Mouse (Mus musculus) kidney, postnatal 0 days (tissue): Measurements from ENCODE around the gene Pidd1. TPM values are rescaled to one million over a fixed set of nuclear protein-coding genes. Genes with fewer than 3 reads are reported as not detected.
A peak's percentile ranks its signal among the peaks of the same experiment; 100 is the strongest.

Source experiments
- ATAC-seq: fragments of 200-750 bp; cut with Nextera tagmentation; replicated peaks from 2 replicates; pipeline ENCODE4 v1.8.0; 2017; ENCODE audit warnings: low read depth, moderate number of reproducible peaks, moderate TSS enrichment, moderate library complexity; ENCODE audit not compliant: low FRiP score
- DNase-seq: peaks from one replicate; pipeline ENCODE4 v3.0.0-alpha.2; 2016; ENCODE audit warnings: low spot score
- H3K27ac ChIP-seq: fragments of 300-500 bp; sonication (generic); 2 replicates; pipeline ENCODE4 v1.5.1; 2014; ENCODE audit warnings: mild to moderate bottlenecking
- H3K27me3 ChIP-seq: fragments of 300-500 bp; sonication (generic); 2 replicates; pipeline ENCODE4 v1.6.1; 2014; ENCODE audit warnings: low read length, mixed read lengths; ENCODE audit not compliant: insufficient read depth
- H3K36me3 ChIP-seq: fragments of 300-500 bp; sonication (generic); 2 replicates; pipeline ENCODE4 v1.6.1; 2014; ENCODE audit warnings: low read length, mixed read lengths; ENCODE audit not compliant: insufficient read depth
- H3K4me1 ChIP-seq: fragments of 300-500 bp; sonication (generic); replicated peaks from 2 replicates; pipeline ENCODE4 v1.6.1; 2014; ENCODE audit warnings: antibody characterized with exemption, low read length, mixed read lengths; ENCODE audit not compliant: insufficient read depth
- H3K4me2 ChIP-seq: fragments of 300-500 bp; sonication (generic); 2 replicates; pipeline ENCODE4 v1.6.1; 2014; ENCODE audit warnings: mild to moderate bottlenecking, low read length, moderate library complexity, mixed read lengths
- H3K4me3 ChIP-seq: fragments of 300-500 bp; sonication (generic); replicated peaks from 2 replicates; pipeline ENCODE4 v1.5.1; 2014; ENCODE audit warnings: low read depth, low read length
- H3K9ac ChIP-seq: fragments of 300-500 bp; sonication (generic); 2 replicates; pipeline ENCODE4 v1.6.1; 2014; ENCODE audit warnings: low read depth, low read length
- H3K9me3 ChIP-seq: fragments of 300-500 bp; sonication (generic); replicated peaks from 2 replicates; pipeline ENCODE4 v1.6.1; 2016; ENCODE audit warnings: low read length, inconsistent platforms, mixed read lengths
- CTCF ChIP-seq: IDR thresholded peaks from 2 replicates; pipeline ENCODE4 v1.5.1; 2016; ENCODE audit warnings: antibody characterized with exemption, low read depth, mild to moderate bottlenecking, moderate library complexity
- WGBS: fragments of 180-500 bp; shearing (Covaris S2); extraction: QIAGEN DNeasy Blood & Tissue Kit; methylation state at CpG from one replicate; pipeline ENCODE4 v1.1.7; 2014; 5-methylcytosine and 5-hydroxymethylcytosine counted together
- polyA plus RNA-seq: library from polyadenylated mRNA; unstranded; fragments of >200 nt; fragmentation: Nextera tagmentation; extraction: Ambion mirVana; gene quantifications from 2 replicates; pipeline ENCODE4 v1.2.1, GENCODE M21; 2015

Gene Pidd1
- polyA plus RNA-seq, 1 experiment from 2014 or later = 3.6 TPM

DNA sequence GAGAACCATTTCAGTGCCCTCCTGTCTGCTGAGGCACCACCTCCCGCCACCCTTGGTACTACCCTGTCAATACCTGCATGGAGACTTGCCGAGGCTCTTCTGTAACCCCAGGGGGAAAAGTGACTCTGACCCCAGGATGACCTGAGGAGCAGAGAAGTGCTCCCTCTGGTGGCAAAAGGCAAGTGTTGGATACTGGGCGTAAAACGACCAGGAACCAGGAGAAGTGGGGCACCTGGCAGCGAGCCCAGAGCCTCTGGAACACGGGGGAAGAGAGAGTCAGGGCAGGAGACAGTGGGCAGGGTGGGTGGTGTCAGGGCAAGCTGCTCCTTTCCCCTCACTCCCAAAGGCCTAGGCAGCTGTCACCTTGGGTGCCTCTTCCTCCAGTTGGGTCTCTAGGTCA, 3.2 kb downstream of the Pidd1 start:
- Histone ChIP-seq H3K4me3 (no peak overlapping the region), H3K9me3 (no peaks in the 10 kb centered on the region), H3K4me1 (peaks cover 26% of the 10 kb centered on the region), H3K27me3 (no peaks in the 10 kb centered on the region), H3K4me2 (no peak overlapping the region), H3K9ac (no peak overlapping the region), H3K27ac (no peak overlapping the region), H3K36me3 (peaks cover 5% of the 10 kb centered on the region; the same call in 1 of the 2 replicates)
- DNase-seq = no peak
- WGBS = 30% methylated on average over 6 of the region's 6 CpGs
- TF ChIP-seq CTCF = peak; percentile 82
- ATAC-seq = no peak

DNA sequence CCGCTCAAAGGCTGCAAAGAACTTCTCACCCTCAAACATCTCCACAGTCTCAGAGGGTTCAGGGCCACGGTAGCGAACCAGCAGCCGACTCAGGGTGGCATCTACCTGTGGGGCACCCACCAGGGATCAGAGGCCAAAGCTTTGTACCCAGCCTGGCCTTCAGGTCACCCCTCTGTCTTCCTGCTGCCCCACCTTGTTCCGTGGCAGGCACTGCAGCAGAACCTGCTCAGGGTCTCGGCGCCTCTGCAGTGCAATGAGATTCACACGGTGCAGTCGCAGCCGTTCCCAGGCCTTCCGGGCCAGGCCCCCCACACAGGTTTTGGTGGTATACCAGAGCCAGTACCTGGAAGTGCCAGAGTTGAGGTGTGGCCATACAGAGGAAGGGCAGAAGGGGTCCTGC, 4.0 kb downstream of the Pidd1 start:
- DNase-seq (no peak), ATAC-seq (no peak)
- H3K4me1 ChIP-seq = peaks cover 30% of the 10 kb centered on the region
- H3K4me3 ChIP-seq = no peak overlapping the region
- peaks cover 5% of the 10 kb centered on the region; the same call in 1 of the 2 replicates for H3K36me3 ChIP-seq
- H3K27me3 ChIP-seq = no peaks in the 10 kb centered on the region
- H3K9me3 ChIP-seq = no peaks in the 10 kb centered on the region
- no peak overlapping the region for H3K4me2 ChIP-seq
- WGBS = 96% methylated on average over 11 of the region's 11 CpGs
- H3K27ac ChIP-seq = no peak overlapping the region
- no peak for TF ChIP-seq CTCF
- no peak overlapping the region for H3K9ac ChIP-seq

GRCm38 (mm10) chr7:141439140-141439679, 4.6 kb downstream of the Pidd1 start:
- H3K9me3 ChIP-seq = no peaks in the 10 kb centered on the region
- ATAC-seq = no peak
- WGBS = 92% methylated on average over 10 of the region's 10 CpGs
- no peak for DNase-seq
- TF ChIP-seq CTCF = no peak
- peaks cover 5% of the 10 kb centered on the region; the same call in 1 of the 2 replicates for H3K36me3 ChIP-seq
- H3K27me3 ChIP-seq = no peaks in the 10 kb centered on the region
- H3K27ac ChIP-seq = no peak overlapping the region
- no peak overlapping the region for H3K4me3 ChIP-seq
- no peak overlapping the region for H3K4me2 ChIP-seq
- no peak overlapping the region for H3K9ac ChIP-seq
- peaks cover 35% of the 10 kb centered on the region for H3K4me1 ChIP-seq

GRCm38 (mm10) chr7:141438201-141438968, 5.4 kb downstream of the Pidd1 start:
- Histone ChIP-seq H3K27ac (no peak overlapping the region), H3K27me3 (no peaks in the 10 kb centered on the region), H3K4me3 (no peak overlapping the region), H3K9me3 (no peaks in the 10 kb centered on the region), H3K4me1 (peaks cover 32% of the 10 kb centered on the region), H3K36me3 (peaks cover 6% of the 10 kb centered on the region; the same call in 1 of the 2 replicates), H3K9ac (no peak overlapping the region), H3K4me2 (no peak overlapping the region)
- DNase-seq = no peak
- ATAC-seq = no peak
- TF ChIP-seq CTCF = no peak
- 92% methylated on average over 12 of the region's 12 CpGs for WGBS

DNA sequence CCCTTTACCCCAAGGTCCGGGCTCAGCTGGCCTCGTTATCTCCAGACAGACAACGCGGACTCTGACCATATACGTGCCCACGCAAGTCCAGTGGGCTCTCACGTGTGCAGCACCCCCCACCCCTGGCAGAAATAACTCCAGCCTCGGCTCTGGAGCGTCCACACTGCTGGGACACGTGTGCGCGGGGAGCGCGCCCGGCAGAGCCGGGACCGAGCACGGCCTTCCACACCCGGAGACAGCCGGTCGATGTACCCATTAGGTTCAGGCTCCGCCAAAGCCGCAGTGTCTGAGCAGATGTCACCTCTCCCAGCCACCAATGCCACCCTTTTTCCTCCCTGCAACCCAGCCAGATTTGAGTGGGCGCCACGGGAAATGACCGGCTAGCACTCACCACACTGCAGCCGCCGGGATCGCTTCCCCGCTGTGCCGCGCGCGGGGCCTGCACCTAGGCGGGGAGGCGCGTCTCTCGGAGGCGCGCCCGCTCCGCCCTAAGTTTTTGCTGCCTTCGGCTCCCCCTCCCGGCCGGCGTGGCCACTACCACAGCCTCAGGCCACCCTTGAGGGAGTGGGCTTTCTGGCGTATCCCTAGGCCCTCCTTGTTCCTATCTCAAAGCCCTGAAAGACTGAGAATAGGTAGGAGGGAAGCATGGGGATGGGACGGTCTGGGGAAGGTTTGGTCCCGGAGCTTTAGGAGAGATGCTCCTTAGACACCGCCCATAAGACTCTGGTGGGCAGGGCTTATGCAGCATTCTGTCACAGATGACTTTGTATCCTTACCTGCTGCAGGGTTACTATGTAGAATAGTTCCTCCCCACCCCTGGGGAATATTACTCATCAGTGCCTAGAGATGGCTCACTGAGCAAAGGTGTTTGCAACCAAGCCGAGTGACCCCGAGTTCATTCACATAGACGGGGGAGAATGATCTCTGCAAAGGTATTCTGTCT, 6.4 kb downstream of the Pidd1 start, which contains the start of gene Slc25a22:
Gene Slc25a22, minus strand, starts transcription at position 715 of the 943 bp plus-strand sequence.
- Histone ChIP-seq H3K4me3 (peak within 1 kb of the TSS; percentile 48), H3K27me3 (no peaks in the 10 kb centered on the region), H3K4me1 (peaks cover 23% of the 10 kb centered on the region), H3K4me2 (peak within 1 kb of the TSS; percentile 87), H3K9me3 (no peaks in the 10 kb centered on the region), H3K27ac (no peak within 1 kb of the TSS), H3K9ac (peak within 1 kb of the TSS; percentile 54), H3K36me3 (peaks cover 9% of the 10 kb centered on the region; the same call in 1 of the 2 replicates)
- 5% methylated on average over 53 of the region's 53 CpGs for WGBS
- peak; percentile 77 for TF ChIP-seq CTCF
- DNase-seq (peak; percentile 91), ATAC-seq (peak; percentile 81)

- H3K9ac ChIP-seq = peak overlapping the region; percentile 54
Observed at GRCm38 (mm10) chr7:141436523-141436892, 7.3 kb downstream of the Pidd1 start.

More at GRCm38 (mm10) chr7:141436523-141436892, 7.3 kb downstream of the Pidd1 start:
- DNase-seq (no peak), ATAC-seq (no peak)
- Histone ChIP-seq H3K27ac (no peak overlapping the region), H3K4me3 (peak overlapping the region; percentile 48; the same call in 1 of the 2 replicates), H3K36me3 (peaks cover 19% of the 10 kb centered on the region), H3K4me1 (peaks cover 23% of the 10 kb centered on the region), H3K9me3 (no peaks in the 10 kb centered on the region), H3K27me3 (no peaks in the 10 kb centered on the region), H3K4me2 (peak overlapping the region; percentile 87)
- no peak for TF ChIP-seq CTCF
- 62% methylated on average over 2 of the region's 2 CpGs for WGBS
